Mouse (Mus musculus) left cerebral cortex, adult 2 months (tissue): Measurements from ENCODE around the gene Wfdc5. TPM values are rescaled to one million over a fixed set of nuclear protein-coding genes. Genes with fewer than 3 reads are reported as not detected.
A peak's percentile ranks its signal among the peaks of the same experiment; 100 is the strongest.

Source experiments
- DNase-seq, 2 experiments: peaks; one replicate each; pipeline ENCODE4 v3.0.0; 2021 to 2022; ENCODE audit warnings: low spot score in 2 of 2, mixed read lengths in 1 of 2; ENCODE audit errors: extremely low spot score in 1 of 2
- H3K27ac ChIP-seq: fragments of 200-600 bp; 2 replicates; pipeline ENCODE4 v1.8.1; 2022
- H3K4me3 ChIP-seq: fragments of 200-600 bp; 2 replicates; pipeline ENCODE4 v1.8.1; 2022
- CTCF ChIP-seq: fragments of 200-600 bp; IDR thresholded peaks from 2 replicates; pipeline ENCODE4 v1.8.1; 2022; ENCODE audit warnings: antibody characterized with exemption, mild to moderate bottlenecking, moderate library complexity
- intact Hi-C: fragments of 180-260 bp; cut with DNase I; formaldehyde crosslinking; loops from one replicate; pipeline ENCODE4 v1.15.1; 2025
- total RNA-seq, 2 experiments: library from RNA; stranded (reverse); gene quantifications; 2 replicates each; pipeline ENCODE4 v1.2.3; 2021

Wfdc5 gene
- total RNA-seq, 2 experiments from 2014 or later: not detected

GRCm38 (mm10) chr2:164170902-164171301, 11.6 kb downstream of the Wfdc5 start, which contains the start of gene Kcns1:
Kcns1 (minus strand) TSS chr2:164171113.
- Histone ChIP-seq H3K4me3 (peak within 1 kb of the TSS; percentile 36), H3K27ac (peak within 1 kb of the TSS; percentile 80)
- no peak for TF ChIP-seq CTCF
- peak in 1 of 2 experiments; percentile 55 for DNase-seq
- intact Hi-C loops: loop anchor here (2.0 kb wide), 1 partner anchor 34 kb away; no protein-coding TSS in a partner anchor

- H3K27ac ChIP-seq: peak overlapping the region; percentile 80
- TF ChIP-seq CTCF: no peak
- intact Hi-C loops: loop anchor here (2.0 kb wide), 1 partner anchor 34 kb away; no protein-coding TSS in a partner anchor
- peak overlapping the region; percentile 36 for H3K4me3 ChIP-seq
- peak in 1 of 2 experiments; percentile 25 for DNase-seq
Observed at GRCm38 (mm10) chr2:164170326-164170725, 12.2 kb downstream of the Wfdc5 start.

GRCm38 (mm10) chr2:164168571-164168946, 14.0 kb downstream of the Wfdc5 start:
- intact Hi-C loops: no loop called here
- peak; percentile 33 for TF ChIP-seq CTCF
- Histone ChIP-seq H3K27ac (no peak overlapping the region), H3K4me3 (peak overlapping the region; percentile 39)
- peak; percentile 43 to 56 for DNase-seq

- no peak overlapping the region for H3K27ac ChIP-seq
- no peak for TF ChIP-seq CTCF
- peak overlapping the region; percentile 39 for H3K4me3 ChIP-seq
- DNase-seq: peak in 1 of 2 experiments; percentile 29
- intact Hi-C loops: no loop called here
Observed at GRCm38 (mm10) chr2:164167752-164168570, 14.6 kb downstream of the Wfdc5 start.

- TF ChIP-seq CTCF: no peak
- no peak overlapping the region for H3K4me3 ChIP-seq
- intact Hi-C loops: no loop called here
Observed at GRCm38 (mm10) chr2:164164941-164165340, 17.6 kb downstream of the Wfdc5 start.

GRCm38 (mm10) chr2:164161515-164162055, 21.0 kb downstream of the Wfdc5 start:
- Histone ChIP-seq H3K27ac (no peak overlapping the region), H3K4me3 (no peak overlapping the region)
- no peak for TF ChIP-seq CTCF
- intact Hi-C loops: no loop called here
- DNase-seq: no peak

More at GRCm38 (mm10) chr2:164164941-164165340, 17.6 kb downstream of the Wfdc5 start:
- H3K27ac ChIP-seq: no peak overlapping the region
- DNase-seq: no peak

- intact Hi-C loops: no loop called here
- no peak for TF ChIP-seq CTCF
- Histone ChIP-seq H3K4me3 (no peak overlapping the region), H3K27ac (no peak overlapping the region)
- no peak for DNase-seq
Observed at GRCm38 (mm10) chr2:164158838-164159237, 23.7 kb downstream of the Wfdc5 start.

GRCm38 (mm10) chr2:164156158-164156557, 26.4 kb downstream of the Wfdc5 start:
- TF ChIP-seq CTCF: no peak
- H3K4me3 ChIP-seq: no peak overlapping the region
- H3K27ac ChIP-seq: no peak overlapping the region
- no peak for DNase-seq
- intact Hi-C loops: no loop called here

- TF ChIP-seq CTCF: no peak
- Histone ChIP-seq H3K4me3 (no peak overlapping the region), H3K27ac (no peak overlapping the region)
- intact Hi-C loops: no loop called here
- no peak for DNase-seq
Observed at GRCm38 (mm10) chr2:164154007-164154406, 28.5 kb downstream of the Wfdc5 start.

- no peak for TF ChIP-seq CTCF
- intact Hi-C loops: no loop called here
- H3K4me3 ChIP-seq: no peak overlapping the region
- H3K27ac ChIP-seq: no peak overlapping the region
- no peak for DNase-seq
Observed at GRCm38 (mm10) chr2:164152341-164152740, 30.2 kb downstream of the Wfdc5 start.

- intact Hi-C loops: no loop called here
- no peak overlapping the region for H3K27ac ChIP-seq
- no peak for TF ChIP-seq CTCF
- no peak overlapping the region for H3K4me3 ChIP-seq
- DNase-seq: no peak
Observed at GRCm38 (mm10) chr2:164150086-164150760, 32.3 kb downstream of the Wfdc5 start.

- TF ChIP-seq CTCF: no peak
- no peak overlapping the region for H3K4me3 ChIP-seq
- DNase-seq: no peak
- H3K27ac ChIP-seq: no peak overlapping the region
- intact Hi-C loops: no loop called here
Observed at GRCm38 (mm10) chr2:164146556-164146955, 36.0 kb downstream of the Wfdc5 start.
